Mouse (Mus musculus): ENCODE measurements around the gene Pdpn.

Pdpn gene

GRCm38 (mm10) chr4:143238241-143239031, 60.9 kb downstream of the Pdpn start:
- DNase-seq, result peak; percentile 19 to 25

GRCm38 (mm10) chr4:143231790-143232422, 67.5 kb downstream of the Pdpn start:
- no peak for DNase-seq

DNA sequence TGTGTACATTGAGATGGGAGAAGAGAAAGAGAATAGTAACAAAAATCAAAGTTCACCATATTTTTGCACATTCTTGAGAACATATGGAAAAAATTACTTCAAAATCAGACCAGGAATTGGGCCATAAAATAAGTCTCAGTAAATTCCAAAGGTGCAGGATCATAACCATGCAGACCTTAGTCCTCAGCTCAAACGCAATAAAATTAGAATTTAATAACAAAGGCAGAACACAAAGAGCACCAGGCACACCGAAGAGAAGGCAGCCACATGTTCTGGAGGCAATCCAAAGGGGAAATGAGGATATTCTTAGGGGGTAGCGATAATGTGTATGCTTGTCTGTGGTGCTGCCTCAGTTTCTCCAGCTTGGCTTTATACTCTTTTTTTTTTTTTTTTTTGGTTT, 68.3 kb downstream of the Pdpn start:
- DNase-seq, result no peak

DNA sequence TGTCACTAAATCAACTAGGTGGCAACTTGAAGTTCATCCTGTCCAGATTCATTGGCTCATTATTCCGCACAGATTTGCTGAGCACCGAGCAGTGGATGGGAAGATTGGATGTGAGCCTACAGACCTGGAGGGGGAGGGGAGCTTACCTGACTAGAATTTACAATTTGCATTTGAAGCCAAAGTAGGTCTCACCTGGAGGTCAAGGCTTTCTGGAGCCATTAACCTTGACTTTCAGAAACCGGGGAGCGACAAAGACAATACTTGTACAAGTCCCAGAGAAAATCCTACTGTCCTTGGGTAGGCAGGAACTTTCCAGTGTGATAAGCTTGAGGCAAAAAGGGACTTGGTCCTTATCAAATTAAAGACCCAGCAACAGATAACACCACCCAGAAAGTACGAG, 71.4 kb downstream of the Pdpn start:
- no peak for DNase-seq

DNA sequence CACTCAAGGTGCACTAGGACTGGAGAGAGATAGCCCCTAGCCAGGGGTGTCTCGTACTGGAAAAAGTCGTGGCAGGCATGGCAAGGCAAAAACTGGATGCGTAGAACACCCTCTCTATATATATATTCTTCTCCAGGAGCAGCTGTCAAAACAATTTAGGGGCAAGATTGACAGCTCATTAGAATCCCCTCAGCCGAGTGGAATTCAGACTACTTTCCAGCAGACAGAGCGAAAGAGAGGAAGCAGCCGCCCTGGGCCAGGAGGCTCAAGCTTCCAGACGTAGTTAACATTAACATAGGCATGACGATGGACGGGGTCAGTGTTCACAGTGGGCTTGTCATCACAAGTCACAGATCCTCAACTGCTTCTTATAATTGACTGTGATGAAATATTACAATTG, 73.5 kb downstream of the Pdpn start:
- no peak for DNase-seq

- no peak for DNase-seq
Measured at GRCm38 (mm10) chr4:143219316-143219751, 80.0 kb downstream of the Pdpn start.

- DNase-seq, result no peak
Measured at GRCm38 (mm10) chr4:143218858-143219257, 80.5 kb downstream of the Pdpn start.

Data from lung, adult 18-20 months (tissue).